Mouse (Mus musculus) thymus, adult 2 months (tissue): Measurements from ENCODE around the gene Ptrh2.

Source experiments
- CTCF ChIP-seq: fragments of 200-500 bp; IDR thresholded peaks from 2 replicates; pipeline ENCODE4 v1.5.1; 2012; ENCODE audit warnings: mild to moderate bottlenecking, control low read depth, low read length, moderate library complexity, borderline replicate concordance; ENCODE audit not compliant: control insufficient read depth, poor library complexity, insufficient read depth; ENCODE audit errors: extremely low read depth
- POLR2A ChIP-seq: fragments of 200-500 bp; IDR thresholded peaks from 2 replicates; pipeline ENCODE4 v1.6.1; 2012; ENCODE audit warnings: mild to moderate bottlenecking, low read length, control low read depth, moderate library complexity; ENCODE audit not compliant: control insufficient read depth, poor library complexity, insufficient read depth; ENCODE audit errors: extremely low read depth

DNA sequence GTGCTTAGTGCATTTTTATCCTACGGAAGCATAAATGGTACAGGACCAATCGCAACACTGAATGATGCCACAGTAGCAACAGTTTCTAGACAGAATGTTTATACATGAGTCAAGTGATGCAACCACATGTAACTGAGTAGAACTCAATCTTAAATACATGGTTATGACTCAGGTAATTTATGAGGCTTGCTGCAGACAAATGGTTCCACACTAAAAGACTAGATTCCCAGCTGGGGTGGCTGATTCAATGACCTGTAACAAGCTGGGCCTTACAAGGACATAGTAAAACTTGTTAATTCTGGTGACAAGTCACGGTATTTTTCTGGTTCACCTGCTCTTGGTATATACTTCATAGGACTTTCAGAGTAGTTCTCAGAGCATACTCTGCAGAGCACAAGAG lies 7.7 kb downstream of the Ptrh2 start:
- TF ChIP-seq CTCF (no peak), POLR2A (no peak)
